Comparison of ENCODE assay signal across 8 mouse cellular contexts in the genomic region with DNA sequence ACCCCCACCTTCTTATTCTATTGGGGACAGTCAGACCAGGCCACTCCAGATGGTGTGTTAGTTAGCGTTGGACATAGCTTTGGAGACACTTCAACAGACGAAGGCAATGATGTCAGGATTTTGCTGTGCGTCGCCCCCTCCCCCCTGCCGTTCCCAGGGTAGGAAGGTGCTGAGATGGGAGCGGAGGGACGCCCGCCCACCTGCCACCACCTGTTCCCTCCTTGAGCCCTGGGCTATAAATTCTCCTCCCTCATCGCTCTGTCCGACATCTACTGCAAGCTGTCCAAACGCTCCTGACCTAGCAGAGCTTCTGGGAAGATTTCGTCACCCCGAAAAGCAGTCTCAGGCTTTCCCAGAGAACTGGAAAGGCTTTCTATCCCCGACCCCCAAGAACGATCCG. TPM values are rescaled to one million over a fixed set of nuclear protein-coding genes. Genes with fewer than 3 reads are reported as not detected.
A peak's percentile ranks its signal among the peaks of the same experiment; 100 is the strongest.
DNase-seq lines count a peak whose midpoint lies in the region; ATAC-seq and TF ChIP-seq lines count a peak whose summit lies in the region.

A gene (plus strand): TSS at position 131 of the 400 bp plus-strand sequence.

- H3K4me2 ChIP-seq in heart, postnatal 0 days (ENCODE audit: low read depth, low read length), result peak within 1 kb of the TSS; percentile 70
- peak within 1 kb of the TSS; percentile 74 for H3K4me2 ChIP-seq in liver, postnatal 0 days (ENCODE audit: low read depth, low read length)

- peaks cover 36% of the 10 kb centered on the region for H3K27me3 ChIP-seq in heart, postnatal 0 days (ENCODE audit: control insufficient read depth, insufficient read depth, low read length)
- H3K27me3 ChIP-seq in liver, postnatal 0 days (ENCODE audit: insufficient read depth, low read length), result peaks cover 28% of the 10 kb centered on the region

- peak; percentile 9 for DNase-seq in layer of hippocampus, postnatal 36 days
- DNase-seq in layer of hippocampus, postnatal 25 days (ENCODE audit: extremely low spot score in 1 of 2, low spot score in 1 of 2), result no peak
- DNase-seq in cerebellum, adult 9-11 months, result peak; percentile 95
- DNase-seq in heart, postnatal 0 days (ENCODE audit: low spot score), result no peak
- DNase-seq in liver, postnatal 0 days, result no peak
- no peak for DNase-seq in T-cell, adult 2 months (ENCODE audit: low spot score)
- DNase-seq in urinary bladder, adult 2 months (ENCODE audit: low spot score), result no peak
- DNase-seq in urinary bladder, postnatal 10 days (ENCODE audit: low spot score), result no peak

- peak within 1 kb of the TSS; percentile 46 for H3K4me3 ChIP-seq in heart, postnatal 0 days (ENCODE audit: low read depth, low read length)
- H3K4me3 ChIP-seq in liver, postnatal 0 days (ENCODE audit: low read depth, low read length), result peak within 1 kb of the TSS; percentile 46

- H3K9me3 ChIP-seq in heart, postnatal 0 days (replicated peaks; ENCODE audit: control insufficient read depth, low read length), result no peaks in the 10 kb centered on the region
- H3K9me3 ChIP-seq in liver, postnatal 0 days (ENCODE audit: low read length), result no peaks in the 10 kb centered on the region

- H3K4me1 ChIP-seq in heart, postnatal 0 days (ENCODE audit: control insufficient read depth, insufficient read depth), result no peaks in the 10 kb centered on the region; the same call in 1 of the 2 replicates
- H3K4me1 ChIP-seq in liver, postnatal 0 days (ENCODE audit: insufficient read depth), result 0 out of 2 replicates have a peak, but pooled peaks cover 3% of the 10 kb centered on the region

- H3K9ac ChIP-seq in heart, postnatal 0 days (replicated peaks; ENCODE audit: low read depth, low read length), result peak within 1 kb of the TSS; percentile 54
- peak within 1 kb of the TSS; percentile 31 for H3K9ac ChIP-seq in liver, postnatal 0 days (replicated peaks)

- H3K36me3 ChIP-seq in heart, postnatal 0 days (replicated peaks; ENCODE audit: control insufficient read depth, insufficient read depth, low read length), result no peaks in the 10 kb centered on the region
- H3K36me3 ChIP-seq in liver, postnatal 0 days (replicated peaks; ENCODE audit: insufficient read depth, low read length), result no peaks in the 10 kb centered on the region

- H3K27ac ChIP-seq in heart, postnatal 0 days (ENCODE audit: low read depth), result no peak within 1 kb of the TSS
- no peak within 1 kb of the TSS for H3K27ac ChIP-seq in liver, postnatal 0 days (ENCODE audit: low read depth)

- WGBS in heart, postnatal 0 days, result 12% methylated on average over 16 of the region's 16 CpGs
- 16% methylated on average over 16 of the region's 16 CpGs for WGBS in liver, postnatal 0 days (ENCODE audit: insufficient replicate concordance)

- no peak for TF ChIP-seq EP300 in heart, postnatal 0 days (IDR thresholded peaks at IDR 0.05; ENCODE audit: low read depth)
- TF ChIP-seq EP300 in liver, postnatal 0 days (IDR thresholded peaks at IDR 0.05; ENCODE audit: low read depth), result no peak

- no peak for ATAC-seq in heart, postnatal 0 days (ENCODE audit: insufficient read depth, low read depth)
- no peak for ATAC-seq in liver, postnatal 0 days

- TF ChIP-seq CTCF in heart, postnatal 0 days (IDR thresholded peaks at IDR 0.05; ENCODE audit: low read depth), result no peak
- no peak for TF ChIP-seq CTCF in liver, postnatal 0 days (IDR thresholded peaks at IDR 0.05; ENCODE audit: low read depth)

RNA-seq across cellular contexts. Expression of the gene that starts here (rescaled TPM):
- 1 to 10 TPM; 1.6 to 2.5 TPM for total RNA-seq in layer of hippocampus, postnatal 36 days (2021)
- 1 to 10 TPM; 1.4 to 1.6 TPM for total RNA-seq in layer of hippocampus, postnatal 25 days (2021)
- total RNA-seq in heart, postnatal 0 days (2014; rRNA removed; ENCODE audit: low replicate concordance), result not detected in 2 replicates
- not detected in 2 replicates for polyA plus RNA-seq in heart, postnatal 0 days (2015; fragmentation: Nextera tagmentation; extraction: Ambion mirVana)
- polyA plus RNA-seq in liver, postnatal 0 days (2015; fragmentation: Nextera tagmentation; extraction: Ambion mirVana), result 0.08 and 0.61 TPM in 2 replicates
- 0.06 and 0.07 TPM in 2 replicates for polyA plus RNA-seq in urinary bladder, adult 2 months (2012; rRNA removed)

Comparison
In these comparisons a context has a peak if more than half of its experiments do, and no peak if none do; other contexts are left out.
1. DNase-seq: peak in layer of hippocampus, postnatal 36 days (2 of 2) and cerebellum, adult 9-11 months (single experiment); none in layer of hippocampus, postnatal 25 days (0 of 2), heart, postnatal 0 days (single experiment), liver, postnatal 0 days (single experiment), T-cell, adult 2 months (single experiment), urinary bladder, adult 2 months (single experiment) and urinary bladder, postnatal 10 days (single experiment).